In genomic region chr13:23396913-23397312, GRCm38 (mm10) we compare ENCODE assay signal across 8 mouse cellular contexts. TPM values are rescaled to one million over a fixed set of nuclear protein-coding genes. Genes with fewer than 3 reads are reported as not detected.
DNase-seq lines count a peak whose midpoint lies in the region; ATAC-seq lines count a peak whose summit lies in the region.
"Not testable (repeated sequence)": the region's sequence is repeated elsewhere in the genome, so short reads cannot be mapped to it uniquely, and the experiment has no call there.

No protein-coding gene starts in this region.

- ATAC-seq in embryonic facial prominence, embryonic 12.5 days (ENCODE audit: insufficient number of reproducible peaks, insufficient read depth, low FRiP score, low TSS enrichment); limb, embryonic 12.5 days (ENCODE audit: insufficient number of reproducible peaks, insufficient read depth, low FRiP score, low TSS enrichment, low read depth): not testable (repeated sequence)

- not testable (repeated sequence) for H3K9me3 ChIP-seq in embryonic facial prominence, embryonic 12.5 days; limb, embryonic 12.5 days; megakaryocyte, embryonic 14.5 days

- H3K36me3 ChIP-seq in embryonic facial prominence, embryonic 12.5 days; limb, embryonic 12.5 days; megakaryocyte, embryonic 14.5 days (replicated peaks; ENCODE audit: low read length): not testable (repeated sequence)

- DNase-seq in A20 (ENCODE audit: low read depth, low spot score) (peak; percentile 65), R1 (ENCODE audit: low read depth, low spot score) (peak; percentile 74)
- peak; percentile 39 for DNase-seq in heart, adult 11 months
- DNase-seq in induced T-regulatory cell, adult 2 months (ENCODE audit: low read depth), result peak; percentile 53
- DNase-seq in right cerebral cortex, adult 2 months (ENCODE audit: low spot score in 2 of 2), result peak; percentile 30 to 43

- H3K9ac ChIP-seq in embryonic facial prominence, embryonic 12.5 days; limb, embryonic 12.5 days (replicated peaks): not testable (repeated sequence)

- H3K27me3 ChIP-seq in embryonic facial prominence, embryonic 12.5 days, result peaks cover 41% of the 10 kb centered on the region
- peaks cover 50% of the 10 kb centered on the region for H3K27me3 ChIP-seq in limb, embryonic 12.5 days
- peaks cover 53% of the 10 kb centered on the region for H3K27me3 ChIP-seq in megakaryocyte, embryonic 14.5 days (replicated peaks)

- WGBS in embryonic facial prominence, embryonic 12.5 days, result 7% methylated on average over 14 of the region's 14 CpGs
- 8% methylated on average over 14 of the region's 14 CpGs for WGBS in limb, embryonic 12.5 days

- H3K4me1 ChIP-seq in embryonic facial prominence, embryonic 12.5 days; limb, embryonic 12.5 days (replicated peaks): not testable (repeated sequence)
- peaks cover 42% of the 10 kb centered on the region for H3K4me1 ChIP-seq in megakaryocyte, embryonic 14.5 days

- not testable (repeated sequence) for H3K4me3 ChIP-seq in embryonic facial prominence, embryonic 12.5 days
- H3K4me3 ChIP-seq in limb, embryonic 12.5 days (replicated peaks), result peak overlapping the region; percentile 46
- peak overlapping the region; percentile 53 for H3K4me3 ChIP-seq in megakaryocyte, embryonic 14.5 days (replicated peaks)

- H3K4me2 ChIP-seq in embryonic facial prominence, embryonic 12.5 days (replicated peaks), result peak overlapping the region; percentile 69; the same call in 1 of the 2 replicates
- peak overlapping the region; percentile 78 for H3K4me2 ChIP-seq in limb, embryonic 12.5 days

- H3K27ac ChIP-seq in embryonic facial prominence, embryonic 12.5 days; limb, embryonic 12.5 days: not testable (repeated sequence)

RNA-seq across cellular contexts. Expression of gene Abt1, which starts 26.8 kb away (rescaled TPM):
- polyA plus RNA-seq in embryonic facial prominence, embryonic 12.5 days (2016; fragmentation: Nextera tagmentation; extraction: Ambion mirVana), result 12.9 and 13.9 TPM in 2 replicates
- polyA plus RNA-seq in limb, embryonic 12.5 days (2016; fragmentation: Nextera tagmentation; extraction: Ambion mirVana), result 14.4 and 15.2 TPM in 2 replicates
- 1.6 and 7.8 TPM in 2 replicates for polyA plus RNA-seq in megakaryocyte, embryonic 14.5 days (2012; ENCODE audit: insufficient read depth, low replicate concordance)

RNA-seq across cellular contexts. Expression of gene Zfp322a, which starts 27.9 kb away (rescaled TPM):
- polyA plus RNA-seq in embryonic facial prominence, embryonic 12.5 days (2016; fragmentation: Nextera tagmentation; extraction: Ambion mirVana), result 65.4 and 67.5 TPM in 2 replicates
- polyA plus RNA-seq in limb, embryonic 12.5 days (2016; fragmentation: Nextera tagmentation; extraction: Ambion mirVana), result 70.7 and 75.5 TPM in 2 replicates
- polyA plus RNA-seq in megakaryocyte, embryonic 14.5 days (2012; ENCODE audit: insufficient read depth, low replicate concordance), result 0.07 TPM in 1 of 2 replicates, not detected in the other

Comparison
In these comparisons a context has a peak if more than half of its experiments do, and no peak if none do; other contexts are left out.
1. RNA of gene Zfp322a, which starts 27.9 kb away (polyA plus RNA-seq): 70.7 to 75.5 TPM in limb, embryonic 12.5 days and 65.4 to 67.5 TPM in embryonic facial prominence, embryonic 12.5 days; 0.07 TPM in megakaryocyte, embryonic 14.5 days; every median in the first group is over 10 times any median in the second.
2. Peak in every context shown above with its lines, with median percentiles within 50 percentile points of each other: DNase-seq.